Mouse (Mus musculus): Measurements from ENCODE around the gene 2700097O09Rik. TPM values are rescaled to one million over a fixed set of nuclear protein-coding genes. Genes with fewer than 3 reads are reported as not detected.
A peak's percentile ranks its signal among the peaks of the same experiment; 100 is the strongest.
"Not testable (repeated sequence)": the region's sequence is repeated elsewhere in the genome, so short reads cannot be mapped to it uniquely, and the experiment has no call there.

Gene 2700097O09Rik
- total RNA-seq, 2 experiments from 2014 or later = 8.8 to 10.2 TPM

GRCm38 (mm10) chr12:55041011-55041410 lies 38.9 kb downstream of the 2700097O09Rik start:
- no peak for DNase-seq

- no peak for DNase-seq
These were observed 52.8 kb downstream of the 2700097O09Rik start for GRCm38 (mm10) chr12:55027088-55027487.

GRCm38 (mm10) chr12:55023284-55023683 lies 56.6 kb downstream of the 2700097O09Rik start:
- DNase-seq = no peak

GRCm38 (mm10) chr12:55019421-55019877 lies 60.5 kb downstream of the 2700097O09Rik start:
- DNase-seq = no peak

- DNase-seq = no peak
These were observed 62.7 kb downstream of the 2700097O09Rik start for GRCm38 (mm10) chr12:55017119-55017721.

- no peak for DNase-seq
These were observed 63.4 kb downstream of the 2700097O09Rik start for GRCm38 (mm10) chr12:55016339-55017118.

- DNase-seq = no peak
These were observed 64.5 kb downstream of the 2700097O09Rik start for GRCm38 (mm10) chr12:55015428-55015827.

- DNase-seq = no peak
These were observed 66.1 kb downstream of the 2700097O09Rik start, which contains the start of gene Baz1a for GRCm38 (mm10) chr12:55013626-55014398. Gene Baz1a, minus strand, starts transcription at chr12:55014348.

- no peak for DNase-seq
These were observed 66.9 kb downstream of the 2700097O09Rik start for GRCm38 (mm10) chr12:55013031-55013430.

- no peak for DNase-seq
These were observed 72.4 kb downstream of the 2700097O09Rik start for GRCm38 (mm10) chr12:55007361-55008008.

- DNase-seq = no peak
These were observed 73.8 kb downstream of the 2700097O09Rik start for GRCm38 (mm10) chr12:55006071-55006470.

- no peak for DNase-seq
These were observed 75.5 kb downstream of the 2700097O09Rik start for GRCm38 (mm10) chr12:55004396-55004795.

GRCm38 (mm10) chr12:55003843-55004242 lies 76.1 kb downstream of the 2700097O09Rik start:
- no peak for DNase-seq

GRCm38 (mm10) chr12:55002532-55002931 lies 77.4 kb downstream of the 2700097O09Rik start:
- DNase-seq = not testable (repeated sequence)

GRCm38 (mm10) chr12:54999016-54999690 lies 80.8 kb downstream of the 2700097O09Rik start:
- peak; percentile 18 for DNase-seq

GRCm38 (mm10) chr12:54998411-54998810 lies 81.5 kb downstream of the 2700097O09Rik start:
- DNase-seq = no peak

- DNase-seq = no peak
These were observed 82.9 kb downstream of the 2700097O09Rik start for GRCm38 (mm10) chr12:54996979-54997474.

- no peak for DNase-seq
These were observed 83.9 kb downstream of the 2700097O09Rik start for GRCm38 (mm10) chr12:54995965-54996364.
